Mouse (Mus musculus): ENCODE data around the gene St6gal1. TPM values are rescaled to one million over a fixed set of nuclear protein-coding genes. Genes with fewer than 3 reads are reported as not detected.

St6gal1 gene
- total RNA-seq, 1 experiment, result 7.2 TPM

DNA sequence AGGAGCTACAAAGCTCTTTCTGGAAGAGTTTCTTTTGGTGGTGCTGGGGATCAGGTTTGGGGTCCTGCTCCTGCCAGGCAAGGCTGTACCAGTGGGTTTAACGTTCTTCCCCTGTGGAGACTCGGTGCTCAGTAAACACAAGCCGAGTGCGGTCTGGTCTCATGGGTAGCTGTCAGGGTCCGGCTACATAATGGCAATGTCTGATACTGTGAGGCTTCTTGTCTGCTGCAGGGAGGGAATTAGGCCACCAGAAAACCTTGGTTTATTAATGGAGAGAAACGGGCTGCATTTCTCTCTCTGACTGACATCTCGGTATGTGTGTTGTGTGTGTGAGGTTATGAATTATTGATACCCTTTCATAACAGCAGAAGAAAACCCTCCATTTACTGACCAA is 33.9 kb downstream of the St6gal1 start:
- Histone ChIP-seq H3K9ac (ENCODE audit: insufficient read depth, low read depth, low read length, poor library complexity, severe bottlenecking) (no peak overlapping the region), H3K4me3 (ENCODE audit: insufficient read depth in 1 of 2, low read depth in 1 of 2, low read length in 2 of 2, poor library complexity in 1 of 2, severe bottlenecking in 1 of 2) (no peak overlapping the region), H3K4me1 (ENCODE audit: control insufficient read depth in 2 of 2, insufficient read depth in 2 of 2, low read length in 2 of 2, poor library complexity in 1 of 2) (peaks cover 0 to 28% of the 10 kb centered on the region in 2 experiments; a peak in 3 of 4 replicates), H3K36me3 (ENCODE audit: control insufficient read depth, insufficient read depth, low read length, poor library complexity, severe bottlenecking) (no peaks in the 10 kb centered on the region), H3K9me3 (ENCODE audit: control insufficient read depth, insufficient read depth, low read depth, low read length) (no peaks in the 10 kb centered on the region), H3K27ac (ENCODE audit: insufficient read depth, low read depth, low read length, poor library complexity, severe bottlenecking) (no peak overlapping the region)
- in situ Hi-C loops (cut with MboI; ENCODE audit: low sequenced_read_pairs in 2 of 2, unreplicated experiment in 2 of 2), result no loop called here
- DNase-seq (ENCODE audit: low read depth, low spot score), result no peak
- TF ChIP-seq ZNF384 (IDR thresholded peaks at IDR 0.05; ENCODE audit: low read depth, low read length) (no peak), ZC3H11A (IDR thresholded peaks at IDR 0.05; ENCODE audit: borderline replicate concordance, low read depth, low read length) (no peak), HCFC1 (IDR thresholded peaks at IDR 0.05; ENCODE audit: borderline replicate concordance, insufficient read depth, low read length) (no peak), MAFK (IDR thresholded peaks at IDR 0.05; ENCODE audit: insufficient read depth, low read depth, low read length) (no peak), CHD2 (IDR thresholded peaks at IDR 0.05; ENCODE audit: low read depth, low read length) (no peak)

- H3K4me1 ChIP-seq (ENCODE audit: control insufficient read depth in 2 of 2, insufficient read depth in 2 of 2, low read length in 2 of 2, poor library complexity in 1 of 2), result peaks cover 0 to 28% of the 10 kb centered on the region in 2 experiments; a peak in 3 of 4 replicates
- H3K9me3 ChIP-seq (ENCODE audit: control insufficient read depth, insufficient read depth, low read depth, low read length), result no peaks in the 10 kb centered on the region
- no peak for DNase-seq (ENCODE audit: low read depth, low spot score)
- in situ Hi-C loops (cut with MboI; ENCODE audit: low sequenced_read_pairs in 2 of 2, unreplicated experiment in 2 of 2), result no loop called here
- H3K36me3 ChIP-seq (ENCODE audit: control insufficient read depth, insufficient read depth, low read length, poor library complexity, severe bottlenecking), result no peaks in the 10 kb centered on the region
- TF ChIP-seq HCFC1 (IDR thresholded peaks at IDR 0.05; ENCODE audit: borderline replicate concordance, insufficient read depth, low read length) (no peak), ZC3H11A (IDR thresholded peaks at IDR 0.05; ENCODE audit: borderline replicate concordance, low read depth, low read length) (no peak), ZNF384 (IDR thresholded peaks at IDR 0.05; ENCODE audit: low read depth, low read length) (no peak), CHD2 (IDR thresholded peaks at IDR 0.05; ENCODE audit: low read depth, low read length) (no peak), MAFK (IDR thresholded peaks at IDR 0.05; ENCODE audit: insufficient read depth, low read depth, low read length) (no peak)
- no peak overlapping the region for H3K4me3 ChIP-seq (ENCODE audit: insufficient read depth in 1 of 2, low read depth in 1 of 2, low read length in 2 of 2, poor library complexity in 1 of 2, severe bottlenecking in 1 of 2)
- no peak overlapping the region for H3K9ac ChIP-seq (ENCODE audit: insufficient read depth, low read depth, low read length, poor library complexity, severe bottlenecking)
- no peak overlapping the region for H3K27ac ChIP-seq (ENCODE audit: insufficient read depth, low read depth, low read length, poor library complexity, severe bottlenecking)
Observed at GRCm38 (mm10) chr16:23258823-23259457, 34.4 kb downstream of the St6gal1 start.

DNA sequence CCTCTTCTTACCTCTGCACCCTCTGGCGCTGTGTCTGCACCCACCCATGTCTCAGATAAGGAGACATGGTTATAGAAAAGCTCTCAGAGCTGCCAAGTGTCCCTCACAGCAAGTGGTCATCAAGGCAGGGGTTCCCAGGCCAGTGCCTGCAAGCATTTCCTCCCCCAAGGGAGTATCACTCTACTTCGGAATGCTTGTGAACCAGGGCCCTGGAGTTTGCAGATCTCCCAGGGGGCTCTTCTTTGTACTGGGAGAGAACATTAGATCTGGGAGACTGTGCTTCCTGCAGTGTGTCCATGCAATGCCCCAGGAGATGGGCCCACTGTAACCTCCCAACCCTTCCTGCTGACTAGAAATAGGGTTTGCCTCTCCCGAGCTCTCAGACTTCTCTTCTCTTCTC is 35.0 kb downstream of the St6gal1 start:
- no peak overlapping the region for H3K27ac ChIP-seq (ENCODE audit: insufficient read depth, low read depth, low read length, poor library complexity, severe bottlenecking)
- no peak for TF ChIP-seq MAFK (IDR thresholded peaks at IDR 0.05; ENCODE audit: insufficient read depth, low read depth, low read length)
- TF ChIP-seq ZNF384 (IDR thresholded peaks at IDR 0.05; ENCODE audit: low read depth, low read length), result no peak
- TF ChIP-seq HCFC1 (IDR thresholded peaks at IDR 0.05; ENCODE audit: borderline replicate concordance, insufficient read depth, low read length), result no peak
- no peak for TF ChIP-seq ZC3H11A (IDR thresholded peaks at IDR 0.05; ENCODE audit: borderline replicate concordance, low read depth, low read length)
- TF ChIP-seq CHD2 (IDR thresholded peaks at IDR 0.05; ENCODE audit: low read depth, low read length), result no peak
- DNase-seq (ENCODE audit: low read depth, low spot score), result no peak
- in situ Hi-C loops (cut with MboI; ENCODE audit: low sequenced_read_pairs in 2 of 2, unreplicated experiment in 2 of 2), result no loop called here
- H3K4me3 ChIP-seq (ENCODE audit: insufficient read depth in 1 of 2, low read depth in 1 of 2, low read length in 2 of 2, poor library complexity in 1 of 2, severe bottlenecking in 1 of 2), result no peak overlapping the region
- no peaks in the 10 kb centered on the region for H3K36me3 ChIP-seq (ENCODE audit: control insufficient read depth, insufficient read depth, low read length, poor library complexity, severe bottlenecking)
- no peak overlapping the region for H3K9ac ChIP-seq (ENCODE audit: insufficient read depth, low read depth, low read length, poor library complexity, severe bottlenecking)
- H3K4me1 ChIP-seq (ENCODE audit: control insufficient read depth in 2 of 2, insufficient read depth in 2 of 2, low read length in 2 of 2, poor library complexity in 1 of 2), result peaks cover 0 to 28% of the 10 kb centered on the region in 2 experiments; a peak in 3 of 4 replicates
- no peaks in the 10 kb centered on the region for H3K9me3 ChIP-seq (ENCODE audit: control insufficient read depth, insufficient read depth, low read depth, low read length)

DNA sequence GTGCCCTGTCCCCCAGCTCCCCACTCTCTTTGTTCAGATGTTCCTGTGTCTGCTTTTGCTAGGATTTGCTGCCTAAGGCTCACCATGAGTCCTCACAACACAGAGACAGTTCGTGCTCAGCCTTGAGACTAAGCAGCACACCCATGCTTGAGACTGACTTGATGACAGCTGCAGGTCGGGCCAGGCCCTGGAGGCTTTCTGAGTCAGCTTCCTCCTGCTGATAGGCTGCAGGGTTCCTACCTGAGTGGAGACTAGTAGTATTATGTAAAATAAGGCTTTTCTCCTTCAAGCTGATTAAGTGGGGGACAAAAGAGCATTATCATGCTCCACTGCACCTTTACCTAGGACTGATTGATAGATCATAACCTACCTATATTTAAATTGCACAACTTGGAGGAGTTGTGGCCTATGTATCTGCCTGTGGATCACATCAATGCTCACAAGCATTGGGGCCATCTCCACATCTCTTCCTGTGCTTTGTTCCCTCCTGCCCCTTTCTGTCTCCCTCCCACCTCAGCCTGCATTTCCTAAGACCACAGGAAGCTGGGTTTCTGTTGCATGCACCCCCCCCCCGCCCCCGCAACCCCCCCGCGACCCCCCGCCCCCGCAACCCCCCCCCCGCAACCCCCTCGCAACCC is 37.7 kb downstream of the St6gal1 start:
- Histone ChIP-seq H3K9me3 (ENCODE audit: control insufficient read depth, insufficient read depth, low read depth, low read length) (no peaks in the 10 kb centered on the region), H3K9ac (ENCODE audit: insufficient read depth, low read depth, low read length, poor library complexity, severe bottlenecking) (no peak overlapping the region), H3K4me1 (ENCODE audit: control insufficient read depth in 2 of 2, insufficient read depth in 2 of 2, low read length in 2 of 2, poor library complexity in 1 of 2) (peaks cover 0 to 37% of the 10 kb centered on the region in 2 experiments; a peak in 2 of 4 replicates), H3K4me3 (ENCODE audit: insufficient read depth in 1 of 2, low read depth in 1 of 2, low read length in 2 of 2, poor library complexity in 1 of 2, severe bottlenecking in 1 of 2) (no peak overlapping the region), H3K36me3 (ENCODE audit: control insufficient read depth, insufficient read depth, low read length, poor library complexity, severe bottlenecking) (no peaks in the 10 kb centered on the region), H3K27ac (ENCODE audit: insufficient read depth, low read depth, low read length, poor library complexity, severe bottlenecking) (no peak overlapping the region)
- TF ChIP-seq HCFC1 (IDR thresholded peaks at IDR 0.05; ENCODE audit: borderline replicate concordance, insufficient read depth, low read length), result no peak
- no peak for TF ChIP-seq ZNF384 (IDR thresholded peaks at IDR 0.05; ENCODE audit: low read depth, low read length)
- TF ChIP-seq ZC3H11A (IDR thresholded peaks at IDR 0.05; ENCODE audit: borderline replicate concordance, low read depth, low read length), result no peak
- TF ChIP-seq MAFK (IDR thresholded peaks at IDR 0.05; ENCODE audit: insufficient read depth, low read depth, low read length), result no peak
- TF ChIP-seq CHD2 (IDR thresholded peaks at IDR 0.05; ENCODE audit: low read depth, low read length), result no peak
- in situ Hi-C loops (cut with MboI; ENCODE audit: low sequenced_read_pairs in 2 of 2, unreplicated experiment in 2 of 2), result no loop called here
- no peak for DNase-seq (ENCODE audit: low read depth, low spot score)
